Mouse (Mus musculus) layer of hippocampus, adult 6 months (tissue): ENCODE measurements around the gene Lmo1. TPM values are rescaled to one million over a fixed set of nuclear protein-coding genes. Genes with fewer than 3 reads are reported as not detected.

Source experiments
- long read RNA-seq, 2 experiments: library from polyadenylated mRNA; unstranded; transcript quantifications; one replicate each; pipeline ENCODE4 v2.0.0; 2019 to 2020
- polyA plus RNA-seq: library from polyadenylated mRNA; unstranded; fragments of <200 nt; fragmentation: Nextera tagmentation; gene quantifications from 2 replicates; pipeline ENCODE4 v1.2.3, GENCODE M21; 2021

Lmo1 gene
- polyA plus RNA-seq = 155 and 186 TPM in 2 replicates
- long read RNA-seq, experiment 1, transcript Lmo1-202 (4 exons, 912 nt) = major isoform, 139 of 174 reads
- long read RNA-seq, experiment 1, transcript Lmo1-201 (4 exons, 1,282 nt) = minor isoform, 9 of 174 reads
- long read RNA-seq, experiment 1, partial matches to known transcripts = 2 of 174 reads
- long read RNA-seq, experiment 1, other reads (novel, unspliced or antisense) = 23 of 174 reads
- long read RNA-seq, experiment 2, transcript Lmo1-201 (4 exons, 1,282 nt) = minor isoform, 22 of 101 reads
- long read RNA-seq, experiment 2, transcript Lmo1-202 (4 exons, 912 nt) = major isoform, 66 of 101 reads
- long read RNA-seq, experiment 2, partial matches to known transcripts = 1 of 101 reads
- long read RNA-seq, experiment 2, other reads (novel, unspliced or antisense) = 12 of 101 reads

DNA sequence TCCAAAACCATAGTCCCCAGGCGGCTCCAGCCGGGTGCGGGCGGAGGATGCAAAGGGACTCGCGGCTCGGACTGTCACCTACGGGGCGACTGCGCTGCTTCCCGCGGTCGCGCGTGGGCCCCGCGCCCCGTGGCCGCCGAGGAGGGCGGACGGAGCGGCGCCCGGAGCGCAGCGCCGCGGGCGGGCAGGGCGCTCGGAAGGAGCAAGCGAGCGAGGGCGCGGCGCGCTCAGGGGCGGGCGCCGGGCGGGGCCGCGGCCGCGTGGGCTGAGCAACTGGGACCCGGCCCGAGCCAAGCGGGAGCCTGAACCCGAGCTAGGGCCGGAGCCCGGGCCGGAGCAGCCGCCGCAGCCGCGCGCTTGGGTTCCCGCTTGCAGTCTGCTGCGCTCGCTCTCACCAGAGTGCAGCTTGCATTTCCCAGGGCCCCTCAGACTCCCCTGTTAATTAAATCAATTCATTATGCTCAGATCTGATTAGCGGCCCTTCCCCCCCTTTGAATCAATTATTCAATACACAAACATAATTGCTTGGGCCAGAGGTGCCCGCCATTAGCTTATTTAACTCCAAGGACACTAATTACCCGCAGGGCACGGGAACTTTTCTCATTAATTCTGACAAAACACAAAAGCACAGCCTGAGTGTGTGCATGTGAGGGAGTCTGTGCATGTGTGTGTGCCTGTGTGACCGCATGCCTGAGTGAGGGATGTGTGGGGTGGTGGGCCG lies at the start of gene Lmo1:
Gene Lmo1, minus strand, starts transcription at position 259 of the 721 bp plus-strand sequence.

Other genes starting within 250 kb of the Lmo1 start
- 0.05 TPM in 1 of 2 replicates, not detected in the other for gene Nlrp10, start 245.0 kb downstream of the Lmo1 start, polyA plus RNA-seq
- gene Eif3f, start 240.8 kb downstream of the Lmo1 start, polyA plus RNA-seq = 161 and 196 TPM in 2 replicates
- gene Tub, start 224.9 kb downstream of the Lmo1 start, polyA plus RNA-seq = 12.9 and 13.1 TPM in 2 replicates
- gene Ric3, start 91.9 kb downstream of the Lmo1 start, polyA plus RNA-seq = 40.9 and 49.1 TPM in 2 replicates